Mouse (Mus musculus): ENCODE measurements around the gene Abcc6. TPM values are rescaled to one million over a fixed set of nuclear protein-coding genes. Genes with fewer than 3 reads are reported as not detected.
A peak's percentile ranks its signal among the peaks of the same experiment; 100 is the strongest.

The Abcc6 gene
- total and polyA plus RNA-seq, 3 experiments, result 2.2 to 10.5 (median 6.4) TPM

DNA sequence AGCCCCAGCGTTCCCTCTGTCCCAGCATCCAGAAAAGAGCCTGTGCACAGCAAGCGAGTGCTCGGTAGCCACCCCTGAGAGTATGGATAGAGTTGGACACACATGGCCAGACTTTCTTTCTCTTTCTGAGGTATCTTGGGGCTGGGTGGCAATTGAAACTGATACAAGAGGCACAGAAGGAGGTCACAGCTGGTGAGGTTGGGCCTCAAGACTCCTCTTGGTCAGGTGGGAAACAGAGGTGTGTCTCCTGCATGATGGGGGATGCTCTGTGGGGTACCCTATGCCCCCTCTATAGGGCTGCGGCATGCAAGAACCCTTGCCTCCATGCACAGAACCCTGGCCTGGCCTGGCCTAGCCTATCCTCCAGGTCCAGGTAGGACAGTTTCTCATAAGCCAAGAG, 29.5 kb downstream of the Abcc6 start:
- H3K79me2 ChIP-seq (replicated peaks; ENCODE audit: control insufficient read depth, extremely low read depth, insufficient read depth, poor library complexity, severe bottlenecking), result no peaks in the 10 kb centered on the region
- no peak overlapping the region for H3K9ac ChIP-seq (ENCODE audit: insufficient read depth, low read depth)
- H3K27ac ChIP-seq (ENCODE audit: insufficient read depth, low read depth), result no peak overlapping the region
- dilution Hi-C loops (cut with MboI; ENCODE audit: extremely low pct_ligation_motif_present, extremely low pct_unique_long_range_greater_than_20kb, low sequenced_read_pairs) (no loop called here), in situ Hi-C loops (cut with MboI; ENCODE audit: low pct_ligation_motif_present, low pct_unique_long_range_greater_than_20kb, low sequenced_read_pairs) (loop anchor here (10.0 kb wide), 1 partner anchor 266 kb away; no protein-coding TSS in a partner anchor)
- H3K27me3 ChIP-seq (replicated peaks), result no peaks in the 10 kb centered on the region
- no peak overlapping the region for H3K4me2 ChIP-seq (ENCODE audit: insufficient read depth, low read depth, poor library complexity, severe bottlenecking)
- H3K9me3 ChIP-seq (replicated peaks; ENCODE audit: low read length), result no peaks in the 10 kb centered on the region
- peaks cover 0 to 3% of the 10 kb centered on the region in 2 experiments for H3K36me3 ChIP-seq (replicated peaks in 1 of 2; ENCODE audit: control insufficient read depth in 1 of 2, insufficient read depth in 1 of 2, low read length in 1 of 2)
- no peak for DNase-seq (ENCODE audit: extremely low read depth)
- H3K4me3 ChIP-seq (replicated peaks in 1 of 3; ENCODE audit: low read depth in 2 of 3, low read length in 2 of 3, poor library complexity in 1 of 3), result no peak overlapping the region
- H3K4me1 ChIP-seq (ENCODE audit: control insufficient read depth in 1 of 2, insufficient read depth in 2 of 2), result peaks cover 8 to 22% of the 10 kb centered on the region in 2 experiments
- TF ChIP-seq ZNF384 (IDR thresholded peaks at IDR 0.05; ENCODE audit: low read depth, low read length) (no peak), ZMIZ1 (IDR thresholded peaks at IDR 0.05; ENCODE audit: low read depth, low read length) (no peak), TCF12 (IDR thresholded peaks at IDR 0.05; ENCODE audit: low read depth, low read length) (0 out of 2 replicates have a peak, but pooled peaks have one; percentile 34), JUN (IDR thresholded peaks at IDR 0.05; ENCODE audit: insufficient read depth, low read depth, low read length) (no peak), BHLHE40 (IDR thresholded peaks at IDR 0.05; ENCODE audit: low read depth, low read length) (peak; percentile 29; the same call in 1 of the 2 replicates), NRF1 (IDR thresholded peaks at IDR 0.05; ENCODE audit: low read depth, low read length) (no peak), SIN3A (IDR thresholded peaks at IDR 0.05; ENCODE audit: low read length) (no peak), POLR2A (IDR thresholded peaks at IDR 0.05; ENCODE audit: low read depth, low read length) (no peak), HCFC1 (IDR thresholded peaks at IDR 0.05; ENCODE audit: low read depth, low read length) (no peak), EP300 (IDR thresholded peaks at IDR 0.05; ENCODE audit: low read length) (peak; percentile 52), CHD2 (IDR thresholded peaks at IDR 0.05; ENCODE audit: low read length) (no peak), TBP (conservative IDR thresholded peaks at IDR 0.05; ENCODE audit: low read depth, low read length) (no peak), KAT2A (IDR thresholded peaks at IDR 0.05; ENCODE audit: insufficient replicate concordance, low read length) (no peak), ZKSCAN1 (IDR thresholded peaks at IDR 0.05; ENCODE audit: borderline replicate concordance, low read depth, low read length) (no peak), CTCF (conservative IDR thresholded peaks at IDR 0.05 in 1 of 2, IDR thresholded peaks at IDR 0.05 in 1 of 2; ENCODE audit: low read depth in 2 of 2, low read length in 2 of 2) (no peak), POLR2AphosphoS2 (IDR thresholded peaks at IDR 0.05; ENCODE audit: low read depth, low read length) (no peak), JUND (conservative IDR thresholded peaks at IDR 0.05; ENCODE audit: low read depth, low read length) (no peak), MAFK (IDR thresholded peaks at IDR 0.05; ENCODE audit: insufficient replicate concordance, low read length) (no peak), GABPA (IDR thresholded peaks at IDR 0.05; ENCODE audit: insufficient replicate concordance, low read depth, low read length) (no peak), IRF4 (IDR thresholded peaks at IDR 0.05; ENCODE audit: low read depth, low read length) (peak; percentile 55)

DNA sequence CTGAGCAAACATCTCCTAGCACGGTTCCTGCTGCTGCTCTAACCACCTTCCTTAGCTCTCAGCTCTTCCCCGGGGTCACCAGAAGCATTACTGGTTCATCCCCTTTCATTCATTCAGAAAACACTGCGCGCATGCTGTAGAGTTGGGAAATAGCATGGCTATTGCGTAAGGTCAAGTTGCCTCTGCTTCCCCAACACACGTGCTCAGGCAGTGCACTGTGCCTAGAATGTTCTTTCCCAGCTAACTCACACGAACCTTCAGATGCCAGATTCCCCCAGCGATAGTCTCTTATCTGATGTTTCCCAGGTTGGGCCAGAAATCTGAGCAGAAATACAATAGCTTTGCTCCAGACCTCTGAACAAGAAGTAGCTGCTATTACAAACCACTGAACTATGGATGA, 37.6 kb downstream of the Abcc6 start:
- Histone ChIP-seq H3K9me3 (replicated peaks; ENCODE audit: low read length) (no peaks in the 10 kb centered on the region), H3K9ac (ENCODE audit: insufficient read depth, low read depth) (no peak overlapping the region), H3K27ac (ENCODE audit: insufficient read depth, low read depth) (no peak overlapping the region), H3K4me2 (ENCODE audit: insufficient read depth, low read depth, poor library complexity, severe bottlenecking) (no peak overlapping the region), H3K79me2 (replicated peaks; ENCODE audit: control insufficient read depth, extremely low read depth, insufficient read depth, poor library complexity, severe bottlenecking) (no peaks in the 10 kb centered on the region), H3K4me3 (replicated peaks in 1 of 3; ENCODE audit: low read depth in 2 of 3, low read length in 2 of 3, poor library complexity in 1 of 3) (no peak overlapping the region), H3K36me3 (replicated peaks in 1 of 2; ENCODE audit: control insufficient read depth in 1 of 2, insufficient read depth in 1 of 2, low read length in 1 of 2) (no peaks in the 10 kb centered on the region), H3K27me3 (replicated peaks) (no peaks in the 10 kb centered on the region), H3K4me1 (ENCODE audit: control insufficient read depth in 1 of 2, insufficient read depth in 2 of 2) (no peaks in the 10 kb centered on the region)
- no peak for TF ChIP-seq ZNF384 (IDR thresholded peaks at IDR 0.05; ENCODE audit: low read depth, low read length)
- TF ChIP-seq IRF4 (IDR thresholded peaks at IDR 0.05; ENCODE audit: low read depth, low read length), result no peak
- no peak for TF ChIP-seq SIN3A (IDR thresholded peaks at IDR 0.05; ENCODE audit: low read length)
- no peak for TF ChIP-seq RCOR1 (conservative IDR thresholded peaks at IDR 0.05; ENCODE audit: low read depth, low read length)
- TF ChIP-seq UBTF (IDR thresholded peaks at IDR 0.05; ENCODE audit: low read depth, low read length), result no peak
- TF ChIP-seq MAZ (IDR thresholded peaks at IDR 0.05; ENCODE audit: low read depth, low read length), result no peak
- TF ChIP-seq ZKSCAN1 (IDR thresholded peaks at IDR 0.05; ENCODE audit: borderline replicate concordance, low read depth, low read length), result no peak
- no peak for TF ChIP-seq JUN (IDR thresholded peaks at IDR 0.05; ENCODE audit: insufficient read depth, low read depth, low read length)
- TF ChIP-seq ELF1 (IDR thresholded peaks at IDR 0.05; ENCODE audit: low read depth, low read length), result no peak
- TF ChIP-seq KAT2A (IDR thresholded peaks at IDR 0.05; ENCODE audit: insufficient replicate concordance, low read length), result no peak
- no peak for TF ChIP-seq MYC (IDR thresholded peaks at IDR 0.05; ENCODE audit: low read depth, low read length)
- TF ChIP-seq MXI1 (IDR thresholded peaks at IDR 0.05; ENCODE audit: low read depth, low read length), result no peak
- no peak for TF ChIP-seq NRF1 (IDR thresholded peaks at IDR 0.05; ENCODE audit: low read depth, low read length)
- no peak for TF ChIP-seq GABPA (IDR thresholded peaks at IDR 0.05; ENCODE audit: insufficient replicate concordance, low read depth, low read length)
- no peak for TF ChIP-seq CTCF (conservative IDR thresholded peaks at IDR 0.05 in 1 of 2, IDR thresholded peaks at IDR 0.05 in 1 of 2; ENCODE audit: low read depth in 2 of 2, low read length in 2 of 2)
- no peak for TF ChIP-seq POLR2A (IDR thresholded peaks at IDR 0.05; ENCODE audit: low read depth, low read length)
- no peak for TF ChIP-seq JUND (conservative IDR thresholded peaks at IDR 0.05; ENCODE audit: low read depth, low read length)
- DNase-seq (ENCODE audit: extremely low read depth), result no peak
- dilution Hi-C loops (cut with MboI; ENCODE audit: extremely low pct_ligation_motif_present, extremely low pct_unique_long_range_greater_than_20kb, low sequenced_read_pairs) (no loop called here), in situ Hi-C loops (cut with MboI; ENCODE audit: low pct_ligation_motif_present, low pct_unique_long_range_greater_than_20kb, low sequenced_read_pairs) (no loop called here)
